Mouse (Mus musculus): Measurements from ENCODE around the gene Selp. TPM values are rescaled to one million over a fixed set of nuclear protein-coding genes. Genes with fewer than 3 reads are reported as not detected.

Selp gene
- polyA plus RNA-seq, 1 experiment = 1.1 TPM

DNA sequence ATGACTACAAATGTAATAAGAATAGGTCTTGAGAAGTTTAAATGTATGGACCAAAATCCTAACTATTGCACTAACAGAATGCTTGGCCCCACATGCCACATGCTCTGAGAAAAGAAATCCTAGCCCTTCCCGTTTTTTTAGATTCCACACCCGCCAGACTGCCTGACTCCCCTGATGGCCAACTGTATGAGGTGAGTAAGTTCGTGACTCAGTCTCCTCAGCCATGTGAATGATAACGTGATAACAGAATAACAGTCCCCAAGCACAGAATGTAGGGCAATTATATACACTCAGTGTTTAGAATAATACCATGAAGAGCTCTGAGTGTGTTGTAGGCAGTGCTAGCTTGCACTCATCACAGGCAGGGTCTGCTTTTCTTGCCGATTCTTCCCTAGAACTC is 784 bp upstream of the Selp start:
- DNase-seq (ENCODE audit: low read depth, low spot score) = no peak

DNA sequence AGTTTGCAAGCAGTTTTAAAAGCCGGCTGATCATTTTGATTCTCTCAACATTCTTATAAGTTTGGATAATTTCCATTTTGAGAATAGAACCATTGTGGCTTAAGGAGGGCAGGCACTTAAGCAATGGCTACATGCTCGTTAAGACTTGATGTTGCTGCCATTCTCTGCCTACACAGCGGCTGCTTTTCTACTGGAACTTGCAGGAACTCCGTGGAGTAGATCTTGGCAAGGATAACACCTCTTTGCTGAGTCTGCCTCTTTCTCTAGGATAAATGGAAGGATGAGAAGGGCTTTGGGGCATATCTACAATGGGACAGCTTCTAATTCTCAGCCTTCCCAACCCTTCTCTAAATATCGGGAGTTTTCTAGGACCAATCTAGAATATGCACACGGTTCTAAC is 583 bp downstream of the Selp start:
- 80% methylated on average over 6 of the region's 6 CpGs for WGBS

More for the DNA sequence above, 784 bp upstream of the Selp start:
- WGBS = 80% methylated on average over 5 of the region's 5 CpGs

DNA sequence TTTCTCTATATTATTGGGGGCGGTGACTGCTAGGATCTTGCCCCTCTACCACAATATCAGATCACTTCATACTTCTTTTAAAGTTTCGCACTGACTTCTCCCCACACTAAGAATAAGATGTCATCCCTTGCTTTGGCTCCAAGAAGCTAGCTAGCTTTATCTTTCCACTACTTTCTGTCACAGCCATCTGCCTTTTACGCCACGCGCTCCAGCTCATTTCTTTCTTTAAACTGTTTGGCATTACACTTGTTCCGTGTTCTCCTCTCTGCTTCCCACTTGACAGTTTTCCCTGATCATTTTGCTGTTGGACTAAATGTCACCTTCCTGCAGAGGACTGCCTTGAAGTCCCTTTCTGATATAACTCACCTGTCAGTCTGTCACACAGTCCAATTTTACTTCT is 2.8 kb downstream of the Selp start:
- 78% methylated on average over 6 of the region's 6 CpGs for WGBS
- DNase-seq (ENCODE audit: low read depth, low spot score) = no peak

More for the DNA sequence above, 583 bp downstream of the Selp start:
- no peak for DNase-seq (ENCODE audit: low read depth, low spot score)

DNA sequence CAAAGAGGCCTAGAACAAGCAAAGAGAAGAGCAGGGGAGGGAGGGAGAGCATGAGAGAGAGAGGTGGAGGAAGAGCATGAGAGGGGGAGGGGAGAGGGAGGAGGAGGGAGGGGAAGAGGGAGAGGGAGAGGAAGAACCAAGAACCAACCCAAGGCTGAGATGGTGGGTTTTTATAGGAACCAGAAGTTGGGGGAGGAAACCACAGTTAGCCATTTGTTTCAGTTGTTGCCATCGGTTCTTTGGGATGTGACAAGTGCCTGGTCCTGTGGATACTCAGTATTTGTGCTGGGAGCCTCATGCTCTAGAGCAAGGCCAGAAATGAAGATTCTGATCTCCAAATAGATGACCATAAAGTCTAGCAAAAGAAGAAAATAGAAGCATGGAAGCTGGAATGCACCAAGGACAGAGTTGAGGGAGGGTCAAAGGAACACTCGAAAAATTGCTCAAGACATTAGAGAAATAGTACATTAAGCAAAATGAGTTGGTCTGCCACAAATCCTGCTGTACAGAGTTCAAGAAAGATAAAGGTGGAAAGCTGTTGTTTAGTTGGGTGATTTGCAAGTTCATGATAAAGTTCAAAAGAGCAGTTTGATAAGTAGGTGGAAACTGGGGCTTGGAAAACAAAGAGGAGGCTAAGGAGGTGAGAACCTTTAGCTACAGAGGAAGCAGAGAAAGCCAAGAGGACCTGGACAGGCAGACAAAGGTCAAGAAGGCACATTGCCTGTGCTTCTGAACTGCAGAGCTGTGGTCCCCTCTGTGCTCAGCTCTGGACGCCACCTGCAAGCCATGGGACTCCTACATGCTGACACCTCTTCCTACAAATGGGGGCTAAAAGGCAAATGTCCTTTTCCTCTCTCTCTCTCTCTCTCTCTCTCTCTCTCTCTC is 5.1 kb downstream of the Selp start:
- 73% methylated on average over 3 of the region's 3 CpGs for whole genome bisulfite sequencing
- no peak for DNase-seq (ENCODE audit: low read depth, low spot score)

DNA sequence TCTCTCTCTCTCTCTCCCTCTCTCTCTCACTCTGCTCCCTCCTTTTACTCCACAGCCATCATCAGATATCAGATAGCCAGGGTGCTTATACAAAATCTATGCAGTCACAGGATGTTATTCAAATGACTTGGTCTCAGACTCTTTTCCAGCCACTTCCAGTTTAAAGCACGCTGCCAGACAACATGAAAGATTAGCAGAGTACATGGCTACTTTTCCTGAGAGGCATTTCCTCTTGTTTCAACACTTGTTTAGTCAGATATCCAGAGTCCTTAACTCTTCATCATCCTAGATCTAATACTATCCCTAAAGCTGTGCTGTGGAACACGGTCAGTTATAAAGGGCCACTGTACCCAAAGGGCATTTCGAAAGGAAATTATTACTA is 5.7 kb downstream of the Selp start:
- no peak for DNase-seq (ENCODE audit: low read depth, low spot score)

DNA sequence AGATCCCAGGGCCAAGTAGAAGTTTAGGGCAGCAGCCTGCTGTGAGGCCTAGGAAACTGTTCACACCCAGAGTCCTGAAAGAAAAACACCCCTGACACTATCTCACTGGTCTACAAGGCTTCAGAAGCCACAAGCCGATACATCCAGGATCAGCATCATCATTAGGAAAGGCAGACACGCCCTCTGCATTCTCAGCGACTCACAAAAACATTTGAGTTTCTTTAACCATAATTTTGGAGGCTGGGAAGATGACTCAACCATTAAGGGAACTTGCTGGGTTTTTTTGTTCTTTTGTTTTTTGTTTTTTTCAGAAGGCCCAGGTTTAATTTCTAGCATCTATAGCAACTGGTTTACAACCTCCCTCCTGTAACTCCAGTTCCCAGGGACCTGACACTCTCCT is 8.8 kb downstream of the Selp start:
- WGBS = 71% methylated on average over 3 of the region's 3 CpGs
- DNase-seq (ENCODE audit: low read depth, low spot score) = no peak

More for the DNA sequence above, 5.7 kb downstream of the Selp start:
- 80% methylated on average over 3 of the region's 3 CpGs for WGBS

DNA sequence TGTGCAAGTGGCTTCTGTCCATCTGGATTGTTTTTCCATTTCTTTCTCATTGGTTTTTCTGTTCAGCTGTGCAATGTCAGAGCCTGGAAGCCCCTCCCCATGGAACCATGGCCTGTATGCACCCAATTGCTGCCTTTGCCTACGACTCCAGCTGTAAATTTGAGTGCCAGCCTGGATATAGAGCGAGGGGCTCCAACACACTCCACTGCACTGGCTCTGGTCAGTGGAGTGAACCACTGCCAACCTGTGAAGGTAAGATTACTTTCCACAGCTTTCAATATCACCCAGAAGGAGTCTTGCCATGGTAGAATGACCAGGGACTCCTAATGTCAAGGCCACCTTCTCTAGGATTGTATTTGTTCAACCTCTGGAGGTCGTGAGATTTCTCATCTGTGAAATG is 14.9 kb downstream of the Selp start:
- WGBS = 61% methylated on average over 3 of the region's 3 CpGs
- DNase-seq (ENCODE audit: low read depth, low spot score) = no peak

DNA sequence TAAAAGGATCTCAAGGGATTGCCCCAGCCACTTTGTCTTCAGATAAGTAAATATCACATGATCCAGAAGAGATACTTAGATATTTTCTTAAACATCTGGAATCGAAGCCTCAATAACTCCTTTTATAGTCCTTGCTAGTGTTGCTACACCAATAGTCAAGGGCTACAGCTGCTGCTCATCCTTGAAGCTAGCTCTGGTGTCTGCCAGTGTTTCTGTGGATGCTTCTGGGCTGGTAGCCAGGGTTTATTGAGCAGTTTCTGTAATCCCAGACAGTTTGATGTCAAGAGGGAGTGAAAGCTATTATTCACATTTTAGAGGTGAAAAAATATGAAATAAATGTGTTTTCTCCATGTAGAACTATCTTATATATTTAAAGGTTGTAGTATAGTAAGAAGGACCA is 17.5 kb downstream of the Selp start:
- WGBS = 47% methylated on average over 1 of the region's 1 CpGs
- no peak for DNase-seq (ENCODE audit: low read depth, low spot score)

DNA sequence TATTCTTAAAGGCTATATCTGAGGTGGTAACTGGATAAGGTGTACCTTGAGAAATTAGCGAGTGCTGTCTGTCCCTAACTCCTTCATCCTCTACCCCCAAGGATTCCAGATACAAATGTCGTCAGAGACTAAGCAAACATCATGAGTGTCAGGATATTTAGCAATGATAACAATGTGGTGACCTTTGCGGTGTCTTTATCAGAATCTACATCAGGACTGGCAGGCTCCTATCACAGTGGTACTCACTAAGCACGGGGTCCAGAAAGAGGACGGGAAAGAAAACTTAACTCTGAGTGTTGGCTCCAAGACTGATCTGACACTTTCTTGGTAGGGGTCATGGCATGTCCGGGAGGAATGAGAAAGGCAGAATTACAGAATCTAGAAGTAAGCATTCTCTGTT is 19.0 kb downstream of the Selp start:
- 66% methylated on average over 6 of the region's 6 CpGs for WGBS
- no peak for DNase-seq (ENCODE audit: low read depth, low spot score)

DNA sequence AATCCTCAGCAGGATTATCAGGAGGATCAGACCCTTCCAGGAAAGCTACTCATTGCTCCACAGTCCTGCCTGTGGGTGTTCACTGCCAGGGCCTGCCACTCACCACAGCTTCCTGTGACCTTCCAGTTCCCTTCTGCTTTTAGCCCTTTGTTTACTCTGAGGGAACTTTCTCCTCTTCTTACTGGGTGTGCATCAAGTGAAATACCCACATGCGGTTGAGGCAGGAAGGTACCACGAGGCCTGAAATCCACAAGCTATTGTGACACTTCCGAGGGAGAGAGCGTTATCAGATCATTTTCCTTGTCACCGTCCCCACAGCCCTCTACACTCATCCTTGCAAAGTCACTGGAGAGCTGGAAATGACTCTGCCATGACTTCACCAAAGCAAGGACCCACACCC is 20.3 kb downstream of the Selp start:
- WGBS = 29% methylated on average over 5 of the region's 5 CpGs
- DNase-seq (ENCODE audit: low read depth, low spot score) = no peak

DNA sequence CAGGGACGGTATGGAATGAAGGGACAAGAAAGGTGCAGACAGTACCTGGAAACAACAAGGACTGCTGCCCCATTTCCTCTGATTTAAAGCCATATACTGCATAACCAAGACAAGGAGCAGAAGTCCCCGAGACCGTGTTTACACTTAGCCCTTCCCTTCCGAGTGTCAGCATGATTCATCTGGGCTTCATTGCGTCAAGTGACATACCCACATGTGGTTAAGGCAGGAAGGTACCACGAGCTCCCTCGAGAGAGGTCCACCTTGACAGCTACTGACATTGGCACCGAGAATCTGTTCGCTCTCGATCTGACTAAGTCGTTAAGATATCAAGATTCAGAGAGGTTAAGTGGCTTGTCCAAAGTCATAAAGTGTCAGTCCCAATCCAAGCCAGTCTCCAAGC is 20.9 kb downstream of the Selp start:
- no peak for DNase-seq (ENCODE audit: low read depth, low spot score)
- 9% methylated on average over 11 of the region's 11 CpGs for WGBS

DNA sequence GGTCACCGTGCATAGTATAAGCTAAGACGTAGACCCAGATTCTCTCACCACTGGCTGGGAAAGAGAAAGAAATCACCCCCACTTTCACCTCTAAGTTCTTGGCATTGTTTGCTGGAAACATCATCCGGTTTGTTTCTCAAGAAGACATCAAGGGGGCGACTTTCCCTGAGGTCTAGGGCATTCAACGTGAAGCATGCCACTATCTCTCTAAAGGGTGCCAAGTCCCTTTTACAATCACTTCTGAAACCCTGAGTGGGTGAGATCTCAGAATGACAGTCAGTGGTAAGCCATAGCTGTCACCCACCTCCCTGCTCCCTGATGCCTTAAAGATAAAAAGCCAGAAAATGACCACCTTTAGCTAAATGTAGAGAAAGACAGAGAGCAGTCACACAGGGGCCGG is 21.6 kb downstream of the Selp start:
- no peak for DNase-seq (ENCODE audit: low read depth, low spot score)
- WGBS = 76% methylated on average over 6 of the region's 6 CpGs

DNA sequence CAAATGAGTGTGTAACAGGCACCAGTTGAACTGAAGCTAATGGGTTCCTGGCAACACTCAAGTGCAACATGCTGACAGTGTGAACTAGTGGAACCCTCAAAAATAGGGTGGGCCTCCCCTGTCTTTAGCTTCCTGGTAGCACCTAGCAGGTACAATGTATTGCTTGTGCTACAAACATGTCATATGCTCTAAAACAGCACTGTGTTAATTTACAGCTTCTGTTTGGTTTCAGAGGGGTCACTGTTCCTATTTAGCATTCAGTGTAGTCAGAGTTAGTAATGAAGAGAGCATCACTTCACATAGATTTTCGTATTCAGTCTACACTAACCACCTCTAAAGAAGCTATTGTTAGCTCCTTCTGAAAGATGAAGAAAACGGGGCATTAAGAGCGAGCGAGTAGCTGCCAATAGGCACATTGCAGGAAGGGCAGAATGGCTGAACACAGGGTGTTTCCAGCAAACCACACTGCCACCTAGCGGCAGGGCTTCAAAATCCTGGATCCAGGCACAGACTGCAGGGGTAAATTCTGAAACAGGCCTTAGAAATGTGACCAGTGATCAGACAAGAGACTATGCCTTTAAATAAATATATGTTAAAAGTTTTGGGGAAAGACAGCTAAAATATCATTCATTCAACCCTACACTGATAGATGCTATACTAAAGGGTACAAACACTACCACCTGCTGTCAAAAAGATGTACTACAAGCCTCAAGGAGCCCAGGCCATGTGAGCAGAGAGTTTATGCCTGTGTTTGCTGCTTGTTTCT is 23.5 kb downstream of the Selp start:
- peak; percentile 53 for DNase-seq (ENCODE audit: low read depth, low spot score)
- 3% methylated on average over 5 of the region's 5 CpGs for WGBS

DNA sequence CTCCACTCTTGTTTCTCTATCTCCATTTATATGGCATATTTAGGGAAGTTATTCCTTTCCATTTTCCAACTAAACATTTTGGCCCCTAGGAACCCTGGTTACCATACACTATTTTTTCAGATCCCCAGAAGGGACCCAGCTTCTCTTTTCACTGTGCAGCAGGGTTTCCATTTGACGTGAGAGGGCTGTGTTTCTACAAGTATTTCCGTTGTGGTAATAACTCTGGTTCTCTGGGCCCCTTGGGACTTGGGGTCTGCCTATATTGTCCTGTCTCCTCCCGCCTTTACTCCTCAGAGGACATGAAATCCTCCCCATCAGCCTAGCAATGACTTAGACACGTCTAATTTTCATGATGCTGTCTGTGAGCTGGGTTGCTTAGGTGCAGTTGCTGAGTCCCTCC is 24.4 kb downstream of the Selp start:
- no peak for DNase-seq (ENCODE audit: low read depth, low spot score)
- 61% methylated on average over 4 of the region's 4 CpGs for WGBS

DNA sequence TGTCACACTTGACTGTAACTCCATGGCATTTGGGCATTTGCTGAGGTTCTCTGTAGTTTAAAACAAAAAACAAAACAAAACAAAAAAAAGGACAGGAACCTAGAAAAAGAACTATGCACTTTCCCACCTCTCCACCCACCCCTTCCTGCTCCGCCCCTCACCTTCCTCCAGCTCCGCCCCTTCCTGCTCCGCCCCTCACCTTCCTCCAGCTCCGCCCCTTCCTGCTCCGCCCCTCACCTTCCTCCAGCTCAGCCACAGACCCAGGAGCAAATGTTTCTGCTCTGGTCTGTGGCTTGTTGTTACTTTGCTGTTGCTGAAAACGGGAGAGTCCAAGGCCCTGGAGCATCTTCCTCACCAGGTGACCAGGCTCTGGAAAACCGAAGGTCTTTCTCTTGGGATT is 34.0 kb downstream of the Selp start:
- WGBS = 97% methylated on average over 7 of the region's 7 CpGs
- DNase-seq (ENCODE audit: low read depth, low spot score) = no peak

DNA sequence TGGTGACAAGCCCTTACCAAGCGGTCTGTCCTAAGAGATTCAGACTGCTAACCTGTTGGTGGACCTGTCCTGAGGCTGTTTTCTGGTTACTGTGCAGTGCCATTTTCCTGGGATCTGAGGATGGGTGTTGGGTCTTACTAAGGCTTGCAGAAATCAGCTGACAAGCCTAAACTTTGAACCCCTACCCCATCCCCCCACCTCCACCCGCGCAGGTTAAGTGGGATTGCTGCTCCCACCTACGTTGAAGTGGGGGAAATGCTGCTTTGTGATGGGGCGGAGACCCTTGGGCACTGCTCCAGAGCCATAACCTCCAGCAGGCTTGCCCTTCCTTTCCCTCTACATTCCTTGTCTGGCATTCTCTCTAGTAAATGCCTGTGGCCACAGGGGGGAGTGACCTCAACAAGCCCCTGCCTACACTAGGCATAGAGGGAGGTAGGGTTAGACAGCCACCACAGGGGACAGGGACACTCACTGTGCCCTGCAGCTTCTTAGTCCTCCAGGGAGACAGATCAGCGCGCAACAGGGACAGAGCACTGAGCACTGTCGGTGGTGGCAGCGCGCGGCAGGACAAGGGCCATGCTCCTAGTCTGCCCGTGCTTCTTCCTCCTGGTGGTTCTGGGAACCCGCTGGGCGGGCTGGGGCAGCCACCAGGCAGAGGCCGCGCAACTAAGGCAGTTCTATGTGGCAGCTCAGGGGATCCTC is 36.5 kb downstream of the Selp start, which contains the start of gene F5:
Gene F5, plus strand, starts transcription at position 452 of the 702 bp plus-strand sequence.
- 22% methylated on average over 16 of the region's 16 CpGs for WGBS
- DNase-seq (ENCODE audit: low read depth, low spot score) = no peak

DNA sequence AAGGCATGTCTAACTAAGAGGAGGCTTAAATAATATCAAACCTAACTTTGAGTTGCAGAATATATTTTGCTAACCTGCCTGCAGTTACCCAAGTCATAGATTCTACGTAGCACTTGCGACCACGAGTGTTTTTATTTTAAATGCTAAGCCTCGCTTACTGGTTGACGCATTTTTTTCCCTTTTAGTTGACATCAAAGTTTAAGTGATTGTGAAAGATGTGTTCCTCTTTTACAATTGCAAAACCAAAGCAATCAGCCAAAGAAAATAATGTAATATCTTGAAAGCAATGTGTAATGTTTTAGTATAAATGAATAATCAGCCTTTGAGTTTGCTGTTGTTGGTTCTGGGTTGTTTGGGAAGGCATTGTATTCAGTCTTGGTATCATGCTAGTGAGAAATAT is 37.8 kb downstream of the Selp start:
- 85% methylated on average over 5 of the region's 5 CpGs for WGBS
- DNase-seq (ENCODE audit: low read depth, low spot score) = no peak

DNA sequence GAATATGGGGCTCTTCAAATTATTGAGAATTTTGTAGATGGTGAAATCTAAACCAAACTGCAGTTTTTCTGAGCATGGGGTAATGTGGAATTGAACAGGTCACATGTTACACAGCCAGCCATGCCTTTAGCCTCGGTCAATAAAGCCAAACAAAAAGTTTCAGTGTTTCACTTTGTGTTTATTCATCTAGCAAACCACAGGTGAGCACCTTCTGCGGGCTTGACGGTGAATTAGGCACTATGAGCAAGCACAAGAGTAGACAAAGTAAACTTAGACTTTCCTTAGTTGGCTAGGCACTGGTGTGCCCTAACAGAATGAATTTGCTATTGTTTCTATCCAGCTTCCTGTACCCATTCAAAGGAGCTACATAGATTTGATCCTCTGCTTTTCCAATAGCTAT is 39.9 kb downstream of the Selp start:
- DNase-seq (ENCODE audit: low read depth, low spot score) = no peak
- WGBS = 31% methylated on average over 3 of the region's 3 CpGs

DNA sequence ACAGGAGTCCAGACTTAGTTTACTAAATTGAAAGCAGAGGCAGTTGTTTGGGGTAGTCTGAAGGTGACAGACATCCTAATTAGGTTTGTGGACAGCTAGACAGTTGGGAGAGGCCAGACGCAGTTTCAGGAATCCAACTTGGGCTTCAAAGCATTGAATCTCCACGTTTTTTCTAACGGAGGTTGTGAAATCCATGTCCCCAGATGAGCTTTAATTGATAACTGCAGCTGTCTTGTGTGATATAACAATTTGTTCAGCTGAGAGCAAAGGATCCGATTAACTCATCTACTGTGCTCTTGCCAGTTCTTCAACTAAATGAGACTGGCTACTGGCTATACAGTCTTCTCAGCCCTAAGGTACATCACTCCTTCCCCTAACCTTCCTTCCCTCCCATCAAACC is 43.5 kb downstream of the Selp start:
- DNase-seq (ENCODE audit: low read depth, low spot score) = no peak
- WGBS = 68% methylated on average over 4 of the region's 4 CpGs

DNA sequence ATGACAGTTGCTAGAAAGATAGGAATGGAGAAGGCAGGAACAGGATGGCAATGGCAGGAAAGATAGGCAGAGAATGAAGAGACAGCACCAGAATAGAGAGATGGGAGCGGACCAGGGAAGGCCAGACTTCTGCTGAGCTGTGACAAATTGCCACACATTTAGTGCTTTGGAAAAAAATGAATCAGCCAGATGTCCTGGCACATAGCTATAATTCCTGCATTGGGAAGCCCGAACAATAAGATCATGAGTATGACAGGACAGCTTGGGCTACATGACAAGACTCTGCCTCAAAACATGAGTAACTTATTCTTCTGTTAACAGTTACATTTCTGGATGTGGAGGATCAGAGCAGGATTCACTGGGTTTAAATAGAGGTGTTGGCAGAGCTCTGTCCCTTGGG is 44.7 kb downstream of the Selp start:
- no peak for DNase-seq (ENCODE audit: low read depth, low spot score)
- 84% methylated on average over 2 of the region's 2 CpGs for WGBS

Measured in large intestine, adult 2 months (tissue).